Mouse (Mus musculus) small intestine, adult 2 months (tissue): ENCODE results near the gene Fank1. TPM values are rescaled to one million over a fixed set of nuclear protein-coding genes. Genes with fewer than 3 reads are reported as not detected.

Experiments
- H3K27ac ChIP-seq: fragments of 200-500 bp; 2 replicates; pipeline ENCODE4 v1.5.1; 2012; ENCODE audit warnings: low read depth, low read length, control low read depth, inconsistent platforms; ENCODE audit not compliant: insufficient read depth
- H3K27me3 ChIP-seq: fragments of 200-500 bp; 2 replicates; pipeline ENCODE4 v1.6.1; 2012; ENCODE audit warnings: mild to moderate bottlenecking, moderate library complexity, low read length, inconsistent platforms; ENCODE audit not compliant: control insufficient read depth, insufficient read depth
- H3K36me3 ChIP-seq: fragments of 200-500 bp; 2 replicates; pipeline ENCODE4 v1.6.1; 2012; ENCODE audit warnings: mild to moderate bottlenecking, low read length, control low read depth, inconsistent platforms; ENCODE audit not compliant: control insufficient read depth, insufficient read depth
- H3K4me1 ChIP-seq: fragments of 200-500 bp; 2 replicates; pipeline ENCODE4 v1.6.1; 2012; ENCODE audit warnings: low read length, inconsistent platforms, mixed read lengths; ENCODE audit not compliant: control insufficient read depth, insufficient read depth, insufficient read length
- H3K4me3 ChIP-seq: fragments of 200-500 bp; 2 replicates; pipeline ENCODE4 v1.5.1; 2012; ENCODE audit warnings: low read depth, mild to moderate bottlenecking, control low read depth, inconsistent platforms, low read length, moderate library complexity
- CTCF ChIP-seq: fragments of 200-500 bp; IDR thresholded peaks from 2 replicates; pipeline ENCODE4 v1.5.1; 2012; ENCODE audit warnings: low read depth, mild to moderate bottlenecking, control low read depth, inconsistent platforms, low read length, moderate library complexity, mixed read lengths; ENCODE audit not compliant: insufficient replicate concordance, insufficient read length; ENCODE audit errors: extremely low read depth
- POLR2A ChIP-seq: fragments of 200-500 bp; IDR thresholded peaks from 2 replicates; pipeline ENCODE4 v1.6.1; 2012; ENCODE audit warnings: low read depth, mild to moderate bottlenecking, control low read depth, inconsistent platforms, low read length, moderate library complexity
- WGBS: fragments of 180-500 bp; shearing (Covaris S2); methylation state at CpG from one replicate; pipeline ENCODE4 v1.1.7; 2018; 5-methylcytosine and 5-hydroxymethylcytosine counted together
- polyA plus RNA-seq: library from polyadenylated mRNA; depleted of rRNA; stranded (reverse); fragments of >200 nt; gene quantifications from 2 replicates; pipeline ENCODE4 v1.2.3, GENCODE M21; 2012

Fank1 gene
- polyA plus RNA-seq, 1 experiment, result 0.18 TPM

- TF ChIP-seq CTCF, result no peak
- TF ChIP-seq POLR2A, result no peak
- H3K4me1 ChIP-seq, result no peaks in the 10 kb centered on the region
- H3K36me3 ChIP-seq, result no peaks in the 10 kb centered on the region
- WGBS, result 90% methylated on average over 6 of the region's 6 CpGs
- no peak overlapping the region for H3K4me3 ChIP-seq
- H3K27ac ChIP-seq, result no peak overlapping the region
- H3K27me3 ChIP-seq, result no peaks in the 10 kb centered on the region
These were observed 47.1 kb downstream of the Fank1 start for GRCm38 (mm10) chr7:133823751-133824150.

- Histone ChIP-seq H3K27ac (no peak overlapping the region), H3K36me3 (no peaks in the 10 kb centered on the region), H3K27me3 (no peaks in the 10 kb centered on the region), H3K4me1 (no peaks in the 10 kb centered on the region), H3K4me3 (no peak overlapping the region)
- 90% methylated on average over 2 of the region's 2 CpGs for WGBS
- TF ChIP-seq CTCF (no peak), POLR2A (no peak)
These were observed 47.9 kb downstream of the Fank1 start for GRCm38 (mm10) chr7:133824579-133824978.

GRCm38 (mm10) chr7:133828514-133828913, 51.9 kb downstream of the Fank1 start:
- no peaks in the 10 kb centered on the region for H3K4me1 ChIP-seq
- H3K36me3 ChIP-seq, result no peaks in the 10 kb centered on the region
- TF ChIP-seq CTCF (no peak), POLR2A (no peak)
- 50% methylated on average over 4 of the region's 4 CpGs for WGBS
- H3K27ac ChIP-seq, result no peak overlapping the region
- H3K27me3 ChIP-seq, result no peaks in the 10 kb centered on the region
- H3K4me3 ChIP-seq, result no peak overlapping the region

DNA sequence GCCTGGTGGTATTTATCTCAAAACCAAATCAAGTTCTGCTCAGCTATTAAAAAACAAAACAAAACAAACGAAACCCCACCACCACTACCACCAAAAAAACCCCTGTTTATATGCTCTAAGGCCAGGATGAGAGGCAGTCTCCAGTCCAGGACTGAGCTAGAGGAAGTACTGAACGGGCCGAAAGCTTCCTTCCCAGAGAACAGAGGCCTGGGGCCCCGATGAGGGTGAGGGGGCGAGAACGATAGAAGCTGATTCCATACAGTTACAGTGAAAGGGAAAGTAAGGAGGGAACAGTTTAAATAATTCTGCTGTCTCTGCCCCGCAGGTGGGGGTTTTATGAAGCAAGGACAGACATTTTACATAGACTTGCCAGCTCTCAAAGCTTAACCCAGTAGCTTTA, 52.9 kb downstream of the Fank1 start:
- H3K4me3 ChIP-seq, result no peak overlapping the region
- no peak overlapping the region for H3K27ac ChIP-seq
- TF ChIP-seq CTCF, result no peak
- TF ChIP-seq POLR2A, result no peak
- no peaks in the 10 kb centered on the region for H3K4me1 ChIP-seq
- 39% methylated on average over 7 of the region's 7 CpGs for WGBS
- no peaks in the 10 kb centered on the region for H3K27me3 ChIP-seq
- no peaks in the 10 kb centered on the region for H3K36me3 ChIP-seq

DNA sequence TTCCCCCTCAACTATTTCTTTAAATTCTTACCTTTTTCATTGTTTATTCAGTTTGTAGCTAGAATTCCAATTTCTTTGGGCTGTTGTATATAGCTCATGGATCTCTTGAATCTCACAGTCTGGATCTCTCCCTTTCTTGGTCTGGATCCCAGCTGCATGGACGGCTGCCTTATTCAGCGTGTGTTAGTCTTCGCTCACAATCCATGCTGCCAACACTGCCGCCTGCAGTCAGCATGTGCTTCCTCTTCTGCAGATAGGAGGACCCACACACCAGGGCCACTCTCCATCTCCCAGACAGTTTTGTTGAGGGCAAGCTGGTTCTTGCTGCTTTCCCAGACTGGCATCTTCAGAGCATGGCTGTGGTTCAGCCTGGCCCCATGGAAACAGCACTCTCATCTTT, 62.9 kb downstream of the Fank1 start:
- Histone ChIP-seq H3K4me3 (no peak overlapping the region), H3K36me3 (no peaks in the 10 kb centered on the region), H3K27ac (no peak overlapping the region), H3K27me3 (no peaks in the 10 kb centered on the region), H3K4me1 (no peaks in the 10 kb centered on the region)
- WGBS, result 57% methylated on average over 4 of the region's 4 CpGs
- TF ChIP-seq CTCF (no peak), POLR2A (no peak)

- TF ChIP-seq POLR2A (no peak), CTCF (no peak)
These were observed 65.4 kb downstream of the Fank1 start for GRCm38 (mm10) chr7:133842079-133842478.

GRCm38 (mm10) chr7:133847175-133847574, 70.5 kb downstream of the Fank1 start:
- Histone ChIP-seq H3K36me3 (no peaks in the 10 kb centered on the region), H3K27ac (no peak overlapping the region), H3K4me1 (no peaks in the 10 kb centered on the region), H3K4me3 (no peak overlapping the region), H3K27me3 (no peaks in the 10 kb centered on the region)
- 17% methylated on average over 1 of the region's 1 CpGs for WGBS
- TF ChIP-seq CTCF (no peak), POLR2A (no peak)

More at GRCm38 (mm10) chr7:133842079-133842478, 65.4 kb downstream of the Fank1 start:
- Histone ChIP-seq H3K4me3 (no peak overlapping the region), H3K36me3 (no peaks in the 10 kb centered on the region), H3K27ac (no peak overlapping the region), H3K4me1 (no peaks in the 10 kb centered on the region), H3K27me3 (no peaks in the 10 kb centered on the region)
- 64% methylated on average over 6 of the region's 6 CpGs for WGBS

- Histone ChIP-seq H3K36me3 (no peaks in the 10 kb centered on the region), H3K27ac (no peak overlapping the region), H3K4me3 (no peak overlapping the region), H3K27me3 (no peaks in the 10 kb centered on the region), H3K4me1 (no peaks in the 10 kb centered on the region)
- no peak for TF ChIP-seq POLR2A
- TF ChIP-seq CTCF, result no peak
- WGBS, result 88% methylated on average over 2 of the region's 2 CpGs
These were observed 71.5 kb downstream of the Fank1 start for GRCm38 (mm10) chr7:133848180-133848579.

DNA sequence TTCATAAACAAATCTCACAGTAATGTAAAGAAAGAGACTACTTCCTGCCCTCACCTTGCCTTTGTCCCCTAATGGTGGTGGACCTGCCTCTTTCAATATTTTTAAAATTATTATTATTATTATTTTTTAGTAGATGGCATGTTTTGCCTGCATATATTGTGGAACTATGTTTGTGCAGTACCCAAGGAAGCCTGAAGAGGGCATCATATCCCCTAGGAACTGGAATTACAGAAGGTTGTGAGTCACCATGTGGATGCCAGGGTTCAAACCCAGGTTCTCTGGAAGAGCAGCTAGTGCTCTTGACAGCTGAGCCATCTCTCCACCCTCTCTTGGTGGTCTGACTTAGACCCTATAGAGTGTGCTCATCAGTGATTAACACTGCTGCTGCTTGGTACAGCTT, 74.1 kb downstream of the Fank1 start:
- H3K27ac ChIP-seq, result no peak overlapping the region
- H3K27me3 ChIP-seq, result no peaks in the 10 kb centered on the region
- no peaks in the 10 kb centered on the region for H3K4me1 ChIP-seq
- no peaks in the 10 kb centered on the region for H3K36me3 ChIP-seq
- H3K4me3 ChIP-seq, result no peak overlapping the region
- TF ChIP-seq POLR2A, result no peak
- peak; percentile 29; the same call in 1 of the 2 replicates for TF ChIP-seq CTCF
